Mouse (Mus musculus) embryonic facial prominence, embryonic 13.5 days (tissue): ENCODE measurements around the gene Zkscan14. TPM values are rescaled to one million over a fixed set of nuclear protein-coding genes. Genes with fewer than 3 reads are reported as not detected.

ENCODE experiments used
- ATAC-seq: fragments of 200-750 bp; cut with Nextera tagmentation; 2 replicates; pipeline ENCODE4 v1.8.0; 2017; ENCODE audit warnings: low read depth; ENCODE audit not compliant: insufficient number of reproducible peaks, insufficient read depth, low FRiP score, low TSS enrichment
- H3K27ac ChIP-seq: fragments of 300-500 bp; sonication (generic); 2 replicates; pipeline ENCODE4 v1.5.1; 2015; ENCODE audit warnings: moderate library complexity, mild to moderate bottlenecking, inconsistent platforms
- H3K27me3 ChIP-seq: fragments of 300-500 bp; sonication (generic); 2 replicates; pipeline ENCODE4 v1.6.1; 2015; ENCODE audit warnings: mild to moderate bottlenecking, inconsistent platforms
- H3K36me3 ChIP-seq: fragments of 300-500 bp; sonication (generic); 2 replicates; pipeline ENCODE4 v1.6.1; 2015; ENCODE audit warnings: mild to moderate bottlenecking, inconsistent platforms
- H3K4me1 ChIP-seq: fragments of 300-500 bp; sonication (generic); 2 replicates; pipeline ENCODE4 v1.6.1; 2015; ENCODE audit warnings: inconsistent platforms
- H3K4me2 ChIP-seq: fragments of 300-500 bp; sonication (generic); 2 replicates; pipeline ENCODE4 v1.6.1; 2015; ENCODE audit warnings: moderate library complexity, mild to moderate bottlenecking, inconsistent platforms
- H3K4me3 ChIP-seq: fragments of 300-500 bp; sonication (generic); 2 replicates; pipeline ENCODE4 v1.5.1; 2015; ENCODE audit warnings: mild to moderate bottlenecking, inconsistent platforms
- H3K9ac ChIP-seq: fragments of 300-500 bp; sonication (generic); 2 replicates; pipeline ENCODE4 v1.6.1; 2015; ENCODE audit warnings: mild to moderate bottlenecking, inconsistent platforms
- H3K9me3 ChIP-seq: fragments of 300-500 bp; sonication (generic); 2 replicates; pipeline ENCODE4 v1.6.1; 2016; ENCODE audit warnings: inconsistent platforms
- WGBS: fragments of 180-500 bp; shearing (Covaris S2); methylation state at CpG from one replicate; pipeline ENCODE4 v1.1.7; 2015; ENCODE audit warnings: mixed read lengths; 5-methylcytosine and 5-hydroxymethylcytosine counted together
- polyA plus RNA-seq: library from polyadenylated mRNA; unstranded; fragments of >200 nt; fragmentation: Nextera tagmentation; extraction: Ambion mirVana; gene quantifications from 2 replicates; pipeline ENCODE4 v1.2.1, GENCODE M21; 2015

The Zkscan14 gene
- polyA plus RNA-seq, 1 experiment from 2014 or later = 11.2 TPM

DNA sequence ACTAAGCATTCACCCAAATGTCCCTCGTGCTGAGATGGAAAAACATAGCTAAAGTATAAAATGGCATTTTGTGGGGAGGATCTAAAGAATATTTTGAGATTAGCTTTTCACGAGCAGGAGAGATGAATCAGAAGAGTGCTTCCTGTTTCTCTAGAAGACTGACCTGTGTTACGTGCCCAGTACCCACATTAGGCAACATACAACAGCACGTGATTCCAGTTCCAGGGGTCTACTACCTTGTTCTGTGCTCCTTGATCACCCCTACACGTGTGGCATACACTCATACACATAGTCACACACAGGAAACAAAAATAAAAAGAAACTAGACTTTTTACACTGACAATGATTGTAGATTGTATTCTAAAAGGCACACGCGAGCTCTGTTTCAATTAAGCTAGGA is 1.3 kb downstream of the Zkscan14 start:
- 74% methylated on average over 7 of the region's 7 CpGs for WGBS
- no peaks in the 10 kb centered on the region for H3K27me3 ChIP-seq
- no peak overlapping the region for H3K27ac ChIP-seq
- peaks cover 20% of the 10 kb centered on the region for H3K36me3 ChIP-seq
- H3K4me3 ChIP-seq = peak overlapping the region; percentile 87; the same call in 1 of the 2 replicates
- H3K9me3 ChIP-seq = no peaks in the 10 kb centered on the region
- no peak for ATAC-seq
- H3K4me2 ChIP-seq = peak overlapping the region; percentile 99
- peaks cover 15% of the 10 kb centered on the region for H3K4me1 ChIP-seq
- H3K9ac ChIP-seq = no peak overlapping the region

DNA sequence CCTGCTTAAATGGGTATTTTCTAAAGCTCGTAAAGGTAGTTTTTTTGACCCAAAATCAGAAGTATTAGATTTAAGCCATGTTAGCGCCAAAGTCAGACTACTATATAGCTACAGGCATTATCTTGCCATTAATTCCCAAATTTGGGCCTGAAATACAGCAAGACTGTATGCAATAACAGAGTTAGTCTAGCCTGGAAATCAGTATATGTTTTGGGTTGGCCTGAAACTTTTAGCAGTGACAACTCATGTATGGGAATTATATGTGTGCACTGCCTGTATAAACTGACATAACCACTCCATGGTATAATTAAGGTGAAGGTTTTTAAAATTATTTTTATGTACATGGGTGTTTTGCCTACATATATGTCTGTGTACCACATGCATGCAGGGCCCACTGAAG is 9.7 kb downstream of the Zkscan14 start, which contains the start of gene Atp5j2:
TSS of gene Atp5j2 (minus strand) at position 101 of the 400 bp plus-strand sequence.
- peak within 1 kb of the TSS; percentile 81 for H3K4me2 ChIP-seq
- no peaks in the 10 kb centered on the region for H3K9me3 ChIP-seq
- H3K27me3 ChIP-seq = no peaks in the 10 kb centered on the region
- peak within 1 kb of the TSS; percentile 82 for H3K27ac ChIP-seq
- WGBS = 88% methylated on average over 2 of the region's 2 CpGs
- H3K4me3 ChIP-seq = peak within 1 kb of the TSS; percentile 90
- H3K4me1 ChIP-seq = peaks cover 19% of the 10 kb centered on the region
- ATAC-seq = no peak
- H3K36me3 ChIP-seq = peaks cover 45% of the 10 kb centered on the region
- peak within 1 kb of the TSS; percentile 98 for H3K9ac ChIP-seq

DNA sequence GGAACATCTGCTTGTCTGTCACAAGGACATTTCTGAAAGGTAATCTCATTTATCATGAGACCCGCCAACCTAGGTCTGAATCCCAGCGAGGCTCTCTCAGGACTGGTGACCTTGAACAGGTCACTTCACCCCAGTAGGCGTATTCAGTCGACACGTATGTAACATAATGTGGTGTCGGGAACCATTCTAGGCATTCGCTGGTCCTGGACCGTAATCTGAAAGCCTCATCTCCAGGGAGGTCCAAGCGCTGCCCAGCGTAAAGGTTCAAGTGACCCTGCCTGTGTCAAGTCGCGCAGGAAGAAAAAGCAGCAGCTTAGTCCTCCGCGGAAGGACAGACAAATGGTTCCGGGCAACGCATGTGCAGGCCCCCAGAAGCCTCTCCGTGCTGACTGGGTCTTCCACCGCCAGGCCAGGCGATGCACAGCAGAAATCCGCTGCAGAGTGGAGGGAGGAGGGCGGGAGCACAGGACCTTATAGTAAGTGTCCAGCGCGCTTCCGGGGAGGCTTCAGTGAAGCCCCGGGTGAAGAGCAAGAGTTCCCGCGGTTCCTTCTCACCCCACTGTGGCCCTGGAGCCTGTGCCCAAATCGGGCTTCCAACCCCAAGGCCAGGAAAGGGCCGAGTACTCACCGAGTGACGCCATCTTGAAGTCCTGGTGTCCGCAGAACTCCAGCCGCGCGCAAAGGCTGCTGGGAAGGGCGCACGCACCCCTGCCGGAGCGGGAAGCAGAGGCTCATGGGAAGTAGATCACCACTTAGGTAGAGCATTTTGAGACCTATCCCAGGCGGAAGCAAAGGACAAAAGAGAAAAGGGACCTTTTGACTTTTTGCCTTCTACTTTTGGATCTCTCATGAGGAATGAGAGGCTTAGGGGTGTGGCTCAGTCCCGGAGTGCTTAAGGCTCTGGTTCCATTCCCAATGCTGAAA is 10.5 kb downstream of the Zkscan14 start:
- WGBS = under 1% methylated on average over 41 of the region's 41 CpGs
- Histone ChIP-seq H3K9me3 (no peaks in the 10 kb centered on the region), H3K27me3 (no peaks in the 10 kb centered on the region), H3K27ac (peak overlapping the region; percentile 82), H3K4me3 (peak overlapping the region; percentile 90), H3K36me3 (peaks cover 47% of the 10 kb centered on the region), H3K4me1 (peaks cover 19% of the 10 kb centered on the region), H3K4me2 (peak overlapping the region; percentile 81), H3K9ac (peak overlapping the region; percentile 98)
- ATAC-seq = peak; percentile 69; the same call in 1 of the 2 replicates

DNA sequence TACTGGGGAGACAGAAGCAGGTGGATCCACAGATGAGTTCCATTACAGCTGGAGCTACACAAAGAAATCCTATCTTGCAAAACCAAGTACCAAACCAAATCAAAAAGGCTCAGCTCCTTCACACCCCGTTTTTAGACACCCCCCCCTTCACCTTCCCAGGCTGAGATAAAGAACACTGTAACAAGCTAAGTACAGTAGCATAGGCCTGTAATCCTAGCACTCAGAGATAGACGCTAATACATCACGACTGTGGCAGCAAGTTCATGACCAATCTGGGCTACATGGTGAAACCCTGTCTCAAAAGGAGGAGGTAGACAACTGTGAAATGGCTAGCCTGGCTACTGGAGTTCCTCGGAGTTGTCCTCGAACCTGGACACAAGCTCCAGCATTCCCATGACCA is 11.3 kb downstream of the Zkscan14 start:
- Histone ChIP-seq H3K4me2 (peak overlapping the region; percentile 81), H3K4me1 (peaks cover 19% of the 10 kb centered on the region), H3K27me3 (no peaks in the 10 kb centered on the region), H3K27ac (no peak overlapping the region), H3K36me3 (peaks cover 47% of the 10 kb centered on the region), H3K4me3 (peak overlapping the region; percentile 90), H3K9me3 (no peaks in the 10 kb centered on the region), H3K9ac (peak overlapping the region; percentile 98)
- ATAC-seq = no peak
- WGBS = 40% methylated on average over 5 of the region's 5 CpGs

DNA sequence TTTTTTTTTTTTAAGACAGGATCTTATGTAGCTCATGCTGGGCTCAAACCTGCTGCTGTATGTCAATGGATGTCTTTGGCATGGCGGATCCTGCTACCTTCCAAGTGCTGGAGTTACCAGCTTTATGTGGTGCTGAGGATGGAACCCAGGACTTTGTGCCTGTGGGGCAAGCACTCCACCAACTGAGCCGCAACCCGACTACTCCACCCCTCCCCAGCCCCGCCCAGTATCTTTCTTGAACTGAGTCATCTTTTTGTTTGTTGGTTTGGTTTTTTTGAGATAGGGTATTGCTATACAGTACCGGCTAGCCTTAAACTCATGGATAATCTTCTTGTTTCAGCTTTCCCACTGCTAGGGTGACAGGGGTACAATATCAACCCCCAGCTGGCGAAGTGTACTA is 12.3 kb downstream of the Zkscan14 start:
- Histone ChIP-seq H3K36me3 (peaks cover 45% of the 10 kb centered on the region), H3K9me3 (no peaks in the 10 kb centered on the region), H3K4me1 (peaks cover 19% of the 10 kb centered on the region), H3K4me2 (0 out of 2 replicates have a peak overlapping the region, but pooled peaks have one; percentile 81), H3K27ac (no peak overlapping the region), H3K4me3 (no peak overlapping the region), H3K27me3 (no peaks in the 10 kb centered on the region), H3K9ac (no peak overlapping the region)
- ATAC-seq = no peak
- WGBS = 97% methylated on average over 6 of the region's 6 CpGs

- no peak for ATAC-seq
Measured at GRCm38 (mm10) chr5:145185244-145185643, 16.4 kb downstream of the Zkscan14 start.

DNA sequence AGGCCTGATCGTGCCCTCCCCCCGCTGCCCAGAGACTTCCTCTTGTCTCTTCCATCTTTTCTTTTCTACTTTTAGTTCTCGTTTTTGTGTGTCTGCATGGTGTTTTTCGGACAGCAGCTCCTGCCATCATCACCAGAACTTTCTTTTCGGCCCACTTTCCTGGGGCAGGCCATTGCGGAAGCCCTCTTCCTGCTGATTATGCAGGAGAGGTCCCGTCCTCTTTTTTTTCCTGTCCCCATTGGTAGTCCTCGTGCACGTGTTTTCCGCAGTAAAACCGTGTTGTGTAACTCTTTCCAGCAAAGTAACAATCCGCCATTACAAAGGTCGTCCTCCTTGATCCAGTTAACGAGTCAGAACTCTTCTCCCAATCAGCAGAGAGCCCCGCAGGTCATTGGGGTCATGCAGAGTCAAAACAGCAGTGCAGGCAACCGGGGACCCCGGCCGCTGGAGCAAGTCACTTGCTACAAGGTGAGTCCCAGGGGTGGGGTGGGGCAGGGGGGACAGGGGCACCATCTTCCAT is 23.1 kb downstream of the Zkscan14 start:
- Histone ChIP-seq H3K27me3 (no peaks in the 10 kb centered on the region), H3K4me2 (no peak overlapping the region), H3K9ac (no peak overlapping the region), H3K4me1 (no peaks in the 10 kb centered on the region), H3K36me3 (peaks cover 99% of the 10 kb centered on the region), H3K27ac (no peak overlapping the region), H3K9me3 (no peaks in the 10 kb centered on the region), H3K4me3 (no peak overlapping the region)
- no peak for ATAC-seq
- 80% methylated on average over 18 of the region's 18 CpGs for WGBS

More at GRCm38 (mm10) chr5:145185244-145185643, 16.4 kb downstream of the Zkscan14 start:
- no peaks in the 10 kb centered on the region for H3K9me3 ChIP-seq
- H3K4me1 ChIP-seq = peaks cover 8% of the 10 kb centered on the region
- H3K27ac ChIP-seq = no peak overlapping the region
- H3K36me3 ChIP-seq = peaks cover 80% of the 10 kb centered on the region
- H3K4me3 ChIP-seq = no peak overlapping the region
- no peaks in the 10 kb centered on the region for H3K27me3 ChIP-seq
- H3K9ac ChIP-seq = no peak overlapping the region
- WGBS = 95% methylated on average over 2 of the region's 2 CpGs
- no peak overlapping the region for H3K4me2 ChIP-seq

- ATAC-seq = 0 out of 2 replicates have a peak, but pooled peaks have one; percentile 21
- WGBS = under 1% methylated on average over 28 of the region's 28 CpGs
- H3K4me1 ChIP-seq = peaks cover 22% of the 10 kb centered on the region
Measured at GRCm38 (mm10) chr5:145167306-145167661, 34.4 kb downstream of the Zkscan14 start.

DNA sequence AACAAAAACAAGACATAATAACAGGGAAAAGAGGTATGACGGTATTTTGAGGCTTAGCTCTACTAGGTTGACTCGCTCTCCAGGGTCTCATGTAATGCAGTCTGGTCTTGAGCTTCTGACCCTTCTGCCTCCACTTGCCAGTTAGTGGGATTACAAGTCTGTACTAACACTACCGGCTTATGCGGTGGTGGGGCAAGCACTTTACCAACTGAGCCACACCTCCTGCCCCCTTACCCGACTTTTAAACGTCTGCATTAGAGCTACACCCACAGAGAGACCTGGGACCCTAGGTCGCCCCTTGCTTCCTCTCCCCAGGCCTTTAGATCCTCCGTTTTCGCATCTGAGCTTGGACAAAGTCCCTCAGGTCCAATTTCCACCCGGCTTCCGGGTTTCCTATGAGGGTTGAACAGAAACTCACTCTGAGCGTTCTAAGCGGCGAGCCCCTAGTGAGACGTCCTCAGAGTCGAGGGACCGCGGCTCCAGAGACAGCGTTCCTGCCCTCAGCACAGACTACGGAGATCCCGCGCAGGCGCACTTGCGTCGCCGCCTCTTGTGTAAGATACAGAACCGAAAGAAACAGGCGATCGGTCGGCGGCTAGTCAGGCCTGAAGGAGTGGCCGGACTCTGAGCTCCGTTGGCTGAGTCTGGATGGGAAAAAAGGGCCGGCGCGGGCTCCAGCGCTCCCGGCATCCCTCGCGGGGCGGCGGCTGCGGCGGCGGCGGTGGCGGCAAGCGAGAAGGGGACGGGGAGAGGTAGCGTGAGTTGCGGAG is 34.9 kb downstream of the Zkscan14 start, which contains the start of the genes Ptcd1 and Cpsf4:
TSS of gene Ptcd1 (minus strand) at position 573 of the 770 bp plus-strand sequence.
TSS of gene Cpsf4 (plus strand) at position 678 of the 770 bp plus-strand sequence.
- H3K9me3 ChIP-seq = no peaks in the 10 kb centered on the region
- H3K9ac ChIP-seq = peak within 1 kb of the TSS; percentile 95
- H3K4me1 ChIP-seq = peaks cover 22% of the 10 kb centered on the region
- peak within 1 kb of the TSS; percentile 92 for H3K4me2 ChIP-seq
- peaks cover 48% of the 10 kb centered on the region for H3K36me3 ChIP-seq
- WGBS = under 1% methylated on average over 51 of the region's 51 CpGs
- ATAC-seq = peak; percentile 95
- H3K27me3 ChIP-seq = no peaks in the 10 kb centered on the region
- H3K27ac ChIP-seq = peak within 1 kb of the TSS; percentile 88
- H3K4me3 ChIP-seq = peak within 1 kb of the TSS; percentile 94

More at GRCm38 (mm10) chr5:145167306-145167661, 34.4 kb downstream of the Zkscan14 start:
- H3K36me3 ChIP-seq = peaks cover 50% of the 10 kb centered on the region
- peak overlapping the region; percentile 88 for H3K27ac ChIP-seq
- H3K27me3 ChIP-seq = no peaks in the 10 kb centered on the region
- peak overlapping the region; percentile 94 for H3K4me3 ChIP-seq
- H3K9me3 ChIP-seq = no peaks in the 10 kb centered on the region
- peak overlapping the region; percentile 95 for H3K9ac ChIP-seq
- H3K4me2 ChIP-seq = peak overlapping the region; percentile 92

DNA sequence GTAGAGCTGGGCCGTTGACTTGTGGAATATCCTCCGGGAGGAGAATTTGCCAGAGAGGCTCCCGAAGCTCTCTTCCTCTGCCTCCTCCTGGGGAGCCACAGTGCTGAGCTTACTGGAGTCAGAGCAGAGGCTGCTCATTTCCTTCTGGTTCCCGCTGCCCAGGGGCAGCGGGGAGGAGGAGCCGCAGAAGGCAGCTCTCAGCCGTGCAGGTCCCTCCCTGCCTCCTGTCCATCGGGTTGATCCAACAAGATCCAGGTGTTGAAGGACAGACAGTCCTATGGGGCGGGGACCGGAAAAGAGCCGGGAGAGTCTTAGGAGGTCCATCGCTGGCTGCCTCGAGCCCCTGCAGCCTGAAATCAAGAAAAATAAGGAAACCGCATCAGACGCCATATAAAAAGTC is 36.5 kb downstream of the Zkscan14 start:
- peak overlapping the region; percentile 36; the same call in 1 of the 2 replicates for H3K9ac ChIP-seq
- WGBS = 81% methylated on average over 15 of the region's 15 CpGs
- ATAC-seq = no peak
- no peak overlapping the region for H3K4me2 ChIP-seq
- H3K27ac ChIP-seq = no peak overlapping the region
- peaks cover 50% of the 10 kb centered on the region for H3K36me3 ChIP-seq
- no peak overlapping the region for H3K4me3 ChIP-seq
- H3K4me1 ChIP-seq = peaks cover 22% of the 10 kb centered on the region
- no peaks in the 10 kb centered on the region for H3K27me3 ChIP-seq
- H3K9me3 ChIP-seq = no peaks in the 10 kb centered on the region

- Histone ChIP-seq H3K9me3 (no peaks in the 10 kb centered on the region), H3K27ac (no peak overlapping the region), H3K9ac (peak overlapping the region; percentile 36; the same call in 1 of the 2 replicates), H3K4me2 (no peak overlapping the region), H3K4me3 (no peak overlapping the region), H3K4me1 (peaks cover 22% of the 10 kb centered on the region), H3K36me3 (peaks cover 52% of the 10 kb centered on the region), H3K27me3 (no peaks in the 10 kb centered on the region)
- 61% methylated on average over 3 of the region's 3 CpGs for WGBS
- ATAC-seq = no peak
Measured at GRCm38 (mm10) chr5:145164710-145165109, 37.0 kb downstream of the Zkscan14 start.
